Mouse (Mus musculus) ES-E14 (cell line): ENCODE measurements around the gene Dlg2.

Experiments
- HCFC1 ChIP-seq: IDR thresholded peaks from 2 replicates; pipeline ENCODE4 v1.6.1; 2012; ENCODE audit warnings: low read length, inconsistent platforms, borderline replicate concordance; ENCODE audit not compliant: insufficient read depth
- MAFK ChIP-seq: IDR thresholded peaks from 2 replicates; pipeline ENCODE4 v1.6.1; 2014; ENCODE audit warnings: mild to moderate bottlenecking, low read depth, low read length, inconsistent platforms; ENCODE audit not compliant: insufficient read depth
- ZC3H11A ChIP-seq: IDR thresholded peaks from 2 replicates; pipeline ENCODE4 v1.6.1; 2012; ENCODE audit warnings: low read depth, mild to moderate bottlenecking, inconsistent platforms, low read length, borderline replicate concordance
- ZNF384 ChIP-seq: IDR thresholded peaks from 2 replicates; pipeline ENCODE4 v1.6.1; 2012; ENCODE audit warnings: low read depth, low read length, inconsistent platforms

- TF ChIP-seq HCFC1 (no peak), ZNF384 (no peak), ZC3H11A (no peak), MAFK (no peak)
Observed at GRCm38 (mm10) chr7:91598549-91598948, 1122.1 kb downstream of the Dlg2 start.
